Mouse (Mus musculus) kidney, embryonic 14.5 days (tissue): Measurements from ENCODE around the gene Lsm14a. TPM values are rescaled to one million over a fixed set of nuclear protein-coding genes. Genes with fewer than 3 reads are reported as not detected.

Experiments used
- ATAC-seq: fragments of 200-750 bp; cut with Nextera tagmentation; 2 replicates; pipeline ENCODE4 v1.8.0; 2017; ENCODE audit warnings: moderate number of reproducible peaks, mild to moderate bottlenecking, moderate TSS enrichment, moderate library complexity; ENCODE audit not compliant: low FRiP score, low TSS enrichment
- H3K27ac ChIP-seq: fragments of 300-500 bp; sonication (generic); 2 replicates; pipeline ENCODE4 v1.5.1; 2014; ENCODE audit warnings: low read depth, mild to moderate bottlenecking, low read length, moderate library complexity, mixed read lengths
- H3K27me3 ChIP-seq: fragments of 300-500 bp; sonication (generic); 2 replicates; pipeline ENCODE4 v1.6.1; 2014; ENCODE audit warnings: mild to moderate bottlenecking, low read length; ENCODE audit not compliant: control insufficient read depth, insufficient read depth
- H3K36me3 ChIP-seq: fragments of 300-500 bp; sonication (generic); 2 replicates; pipeline ENCODE4 v1.6.1; 2014; ENCODE audit warnings: low read length, mixed read lengths; ENCODE audit not compliant: control insufficient read depth, insufficient read depth
- H3K4me1 ChIP-seq: fragments of 300-500 bp; sonication (generic); 2 replicates; pipeline ENCODE4 v1.6.1; 2014; ENCODE audit warnings: low read length, mixed read lengths; ENCODE audit not compliant: control insufficient read depth, insufficient read depth
- H3K4me2 ChIP-seq: fragments of 300-500 bp; sonication (generic); replicated peaks from 2 replicates; pipeline ENCODE4 v1.6.1; 2014; ENCODE audit warnings: low read depth, mild to moderate bottlenecking, low read length
- H3K4me3 ChIP-seq: fragments of 300-500 bp; sonication (generic); 2 replicates; pipeline ENCODE4 v1.5.1; 2014; ENCODE audit warnings: mild to moderate bottlenecking, low read length
- H3K9ac ChIP-seq: fragments of 300-500 bp; sonication (generic); 2 replicates; pipeline ENCODE4 v1.6.1; 2014; ENCODE audit warnings: low read depth, mild to moderate bottlenecking, low read length, moderate library complexity
- H3K9me3 ChIP-seq: fragments of 300-500 bp; sonication (generic); 2 replicates; pipeline ENCODE4 v1.6.1; 2016; ENCODE audit warnings: low read length; ENCODE audit not compliant: control insufficient read depth
- WGBS: fragments of 180-500 bp; shearing (Covaris S2); extraction: QIAGEN DNeasy Blood & Tissue Kit; methylation state at CpG from one replicate; pipeline ENCODE4 v1.1.7; 2014; 5-methylcytosine and 5-hydroxymethylcytosine counted together
- polyA plus RNA-seq: library from polyadenylated mRNA; unstranded; fragments of >200 nt; fragmentation: Nextera tagmentation; extraction: Ambion mirVana; gene quantifications from 2 replicates; pipeline ENCODE4 v1.2.1, GENCODE M21; 2014

Gene Lsm14a
- polyA plus RNA-seq, 1 experiment from 2014 or later, result 59.4 TPM

GRCm38 (mm10) chr7:34327493-34327892 lies 65.6 kb downstream of the Lsm14a start:
- Histone ChIP-seq H3K4me1 (no peaks in the 10 kb centered on the region), H3K9ac (no peak overlapping the region), H3K27ac (no peak overlapping the region), H3K9me3 (no peaks in the 10 kb centered on the region), H3K36me3 (no peaks in the 10 kb centered on the region), H3K4me3 (no peak overlapping the region), H3K4me2 (no peak overlapping the region), H3K27me3 (no peaks in the 10 kb centered on the region)
- no peak for ATAC-seq
- whole genome bisulfite sequencing, result 47% methylated on average over 3 of the region's 3 CpGs

- H3K9ac ChIP-seq, result no peak overlapping the region
- ATAC-seq, result no peak
Observed at GRCm38 (mm10) chr7:34324857-34325256, 68.3 kb downstream of the Lsm14a start.

GRCm38 (mm10) chr7:34324005-34324404 lies 69.1 kb downstream of the Lsm14a start:
- no peak overlapping the region for H3K9ac ChIP-seq
- no peak overlapping the region for H3K4me2 ChIP-seq
- H3K27ac ChIP-seq, result no peak overlapping the region
- no peaks in the 10 kb centered on the region for H3K4me1 ChIP-seq
- H3K9me3 ChIP-seq, result no peaks in the 10 kb centered on the region
- H3K4me3 ChIP-seq, result no peak overlapping the region
- 87% methylated on average over 2 of the region's 2 CpGs for WGBS
- no peaks in the 10 kb centered on the region for H3K27me3 ChIP-seq
- no peak for ATAC-seq
- H3K36me3 ChIP-seq, result no peaks in the 10 kb centered on the region

More at GRCm38 (mm10) chr7:34324857-34325256, 68.3 kb downstream of the Lsm14a start:
- WGBS, result 86% methylated on average over 1 of the region's 1 CpGs
- Histone ChIP-seq H3K36me3 (no peaks in the 10 kb centered on the region), H3K27me3 (no peaks in the 10 kb centered on the region), H3K9me3 (no peaks in the 10 kb centered on the region), H3K4me1 (no peaks in the 10 kb centered on the region), H3K4me3 (no peak overlapping the region), H3K4me2 (no peak overlapping the region), H3K27ac (no peak overlapping the region)

- no peak overlapping the region for H3K4me3 ChIP-seq
- H3K27ac ChIP-seq, result no peak overlapping the region
- H3K36me3 ChIP-seq, result no peaks in the 10 kb centered on the region
- no peak for ATAC-seq
- no peak overlapping the region for H3K4me2 ChIP-seq
- H3K4me1 ChIP-seq, result no peaks in the 10 kb centered on the region
- no peaks in the 10 kb centered on the region for H3K9me3 ChIP-seq
- H3K27me3 ChIP-seq, result no peaks in the 10 kb centered on the region
- no peak overlapping the region for H3K9ac ChIP-seq
- WGBS, result 72% methylated on average over 8 of the region's 8 CpGs
Observed at GRCm38 (mm10) chr7:34323351-34323750, 69.8 kb downstream of the Lsm14a start.

- WGBS, result 94% methylated on average over 4 of the region's 4 CpGs
- Histone ChIP-seq H3K36me3 (no peaks in the 10 kb centered on the region), H3K9ac (no peak overlapping the region), H3K9me3 (no peaks in the 10 kb centered on the region), H3K27me3 (no peaks in the 10 kb centered on the region), H3K27ac (no peak overlapping the region), H3K4me2 (no peak overlapping the region), H3K4me3 (no peak overlapping the region), H3K4me1 (no peaks in the 10 kb centered on the region)
- ATAC-seq, result no peak
Observed at GRCm38 (mm10) chr7:34321958-34322357, 71.2 kb downstream of the Lsm14a start.

GRCm38 (mm10) chr7:34321119-34321518 lies 72.0 kb downstream of the Lsm14a start:
- no peaks in the 10 kb centered on the region for H3K9me3 ChIP-seq
- H3K9ac ChIP-seq, result no peak overlapping the region
- no peak for ATAC-seq
- WGBS, result 84% methylated on average over 5 of the region's 5 CpGs
- H3K4me3 ChIP-seq, result no peak overlapping the region
- no peak overlapping the region for H3K4me2 ChIP-seq
- H3K27ac ChIP-seq, result no peak overlapping the region
- no peaks in the 10 kb centered on the region for H3K27me3 ChIP-seq
- no peaks in the 10 kb centered on the region for H3K4me1 ChIP-seq
- no peaks in the 10 kb centered on the region for H3K36me3 ChIP-seq

GRCm38 (mm10) chr7:34319957-34320356 lies 73.2 kb downstream of the Lsm14a start:
- 38% methylated on average over 3 of the region's 3 CpGs for WGBS
- ATAC-seq, result no peak; the same call in 1 of the 2 replicates
- H3K4me1 ChIP-seq, result no peaks in the 10 kb centered on the region
- no peak overlapping the region for H3K4me3 ChIP-seq
- 0 out of 2 replicates have a peak overlapping the region, but pooled peaks have one; percentile 51 for H3K27ac ChIP-seq
- H3K27me3 ChIP-seq, result no peaks in the 10 kb centered on the region
- H3K4me2 ChIP-seq, result no peak overlapping the region
- H3K9me3 ChIP-seq, result no peaks in the 10 kb centered on the region
- H3K36me3 ChIP-seq, result no peaks in the 10 kb centered on the region
- H3K9ac ChIP-seq, result no peak overlapping the region

- Histone ChIP-seq H3K4me1 (no peaks in the 10 kb centered on the region), H3K9ac (no peak overlapping the region), H3K4me2 (no peak overlapping the region), H3K9me3 (no peaks in the 10 kb centered on the region), H3K36me3 (no peaks in the 10 kb centered on the region), H3K4me3 (no peak overlapping the region), H3K27ac (no peak overlapping the region; the same call in 1 of the 2 replicates), H3K27me3 (no peaks in the 10 kb centered on the region)
- WGBS, result 87% methylated on average over 2 of the region's 2 CpGs
- ATAC-seq, result no peak
Observed at GRCm38 (mm10) chr7:34319123-34319522, 74.0 kb downstream of the Lsm14a start.

GRCm38 (mm10) chr7:34317901-34318476 lies 75.1 kb downstream of the Lsm14a start:
- Histone ChIP-seq H3K27me3 (no peaks in the 10 kb centered on the region), H3K36me3 (no peaks in the 10 kb centered on the region), H3K27ac (peak overlapping the region; percentile 71; the same call in 1 of the 2 replicates), H3K4me3 (no peak overlapping the region), H3K4me2 (no peak overlapping the region), H3K4me1 (no peaks in the 10 kb centered on the region), H3K9ac (no peak overlapping the region), H3K9me3 (no peaks in the 10 kb centered on the region)
- no peak for ATAC-seq
- WGBS, result 64% methylated on average over 7 of the region's 7 CpGs
